Mouse (Mus musculus) heart, embryonic 11.5 days (tissue): ENCODE data around the gene Atad3a. TPM values are rescaled to one million over a fixed set of nuclear protein-coding genes. Genes with fewer than 3 reads are reported as not detected.
"Not testable (repeated sequence)": the region's sequence is repeated elsewhere in the genome, so short reads cannot be mapped to it uniquely, and the experiment has no call there.

Source experiments
- ATAC-seq: fragments of 200-750 bp; cut with Nextera tagmentation; replicated peaks from 2 replicates; pipeline ENCODE4 v1.8.0; 2017; ENCODE audit warnings: moderate library complexity; ENCODE audit not compliant: insufficient number of reproducible peaks, low FRiP score, low TSS enrichment
- H3K27ac ChIP-seq: fragments of 300-500 bp; sonication (generic); 2 replicates; pipeline ENCODE4 v1.5.1; 2014; ENCODE audit warnings: mild to moderate bottlenecking, low read depth, low read length
- H3K27me3 ChIP-seq: fragments of 300-500 bp; sonication (generic); 2 replicates; pipeline ENCODE4 v1.6.1; 2014; ENCODE audit warnings: mild to moderate bottlenecking, low read length, mixed read lengths; ENCODE audit not compliant: control insufficient read depth, insufficient read depth
- H3K36me3 ChIP-seq: fragments of 300-500 bp; sonication (generic); 2 replicates; pipeline ENCODE4 v1.6.1; 2014; ENCODE audit warnings: mild to moderate bottlenecking, low read length, moderate library complexity, mixed read lengths; ENCODE audit not compliant: control insufficient read depth, insufficient read depth
- H3K4me1 ChIP-seq: fragments of 300-500 bp; sonication (generic); 2 replicates; pipeline ENCODE4 v1.6.1; 2014; ENCODE audit warnings: low read length; ENCODE audit not compliant: control insufficient read depth, insufficient read depth
- H3K4me2 ChIP-seq: fragments of 300-500 bp; sonication (generic); 2 replicates; pipeline ENCODE4 v1.6.1; 2014; ENCODE audit warnings: mild to moderate bottlenecking, moderate library complexity
- H3K4me3 ChIP-seq: fragments of 300-500 bp; sonication (generic); 2 replicates; pipeline ENCODE4 v1.5.1; 2014; ENCODE audit warnings: low read depth, low read length
- H3K9ac ChIP-seq: fragments of 300-500 bp; sonication (generic); 2 replicates; pipeline ENCODE4 v1.6.1; 2014; ENCODE audit warnings: mild to moderate bottlenecking, low read depth, low read length, moderate library complexity
- H3K9me3 ChIP-seq: fragments of 300-500 bp; sonication (generic); replicated peaks from 2 replicates; pipeline ENCODE4 v1.6.1; 2016; ENCODE audit warnings: low read length; ENCODE audit not compliant: control insufficient read depth
- WGBS: fragments of 180-500 bp; shearing (Covaris S2); extraction: QIAGEN DNeasy Blood & Tissue Kit; methylation state at CpG from one replicate; pipeline ENCODE4 v1.1.7; 2014; ENCODE audit not compliant: insufficient replicate concordance; 5-methylcytosine and 5-hydroxymethylcytosine counted together
- polyA plus RNA-seq: library from polyadenylated mRNA; unstranded; fragments of >200 nt; fragmentation: Nextera tagmentation; extraction: Ambion mirVana; gene quantifications from 2 replicates; pipeline ENCODE4 v1.2.1, GENCODE M21; 2014

Atad3a gene
- polyA plus RNA-seq, 1 experiment from 2014 or later: 84.2 TPM

DNA sequence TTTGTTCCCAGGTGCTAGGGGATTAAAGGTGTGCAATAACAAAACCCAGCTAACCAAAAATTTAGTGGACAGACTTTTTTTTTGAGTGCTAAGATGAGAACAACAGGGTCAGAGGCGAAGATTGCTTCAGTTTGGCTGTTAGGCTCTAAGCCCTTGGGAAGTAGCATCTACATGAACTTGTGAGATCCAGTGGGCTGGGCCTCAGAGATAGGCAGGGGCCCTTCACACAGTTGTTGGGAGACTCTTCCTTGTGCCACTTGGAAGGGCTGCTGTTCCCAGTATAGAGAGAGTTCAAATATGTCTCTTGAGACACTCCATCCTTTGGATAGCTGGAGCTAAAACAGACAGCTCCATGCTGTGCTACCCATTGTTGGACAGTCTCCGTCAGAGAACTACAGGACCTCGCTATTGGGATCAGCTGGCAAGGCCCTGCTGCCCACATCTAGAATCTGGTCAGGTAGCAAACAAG, 29.2 kb upstream of the Atad3a start, which contains the start of gene Ankrd65:
Ankrd65 (plus strand) TSS at position 419 of the 469 bp plus-strand sequence.
- Histone ChIP-seq H3K4me1 (peaks cover 8% of the 10 kb centered on the region; the same call in 1 of the 2 replicates), H3K36me3 (no peaks in the 10 kb centered on the region), H3K4me2 (no peak within 1 kb of the TSS), H3K4me3 (no peak within 1 kb of the TSS), H3K9ac (no peak within 1 kb of the TSS), H3K27ac (no peak within 1 kb of the TSS), H3K9me3 (no peaks in the 10 kb centered on the region), H3K27me3 (no peaks in the 10 kb centered on the region)
- 78% methylated on average over 3 of the region's 3 CpGs for WGBS
- no peak for ATAC-seq

DNA sequence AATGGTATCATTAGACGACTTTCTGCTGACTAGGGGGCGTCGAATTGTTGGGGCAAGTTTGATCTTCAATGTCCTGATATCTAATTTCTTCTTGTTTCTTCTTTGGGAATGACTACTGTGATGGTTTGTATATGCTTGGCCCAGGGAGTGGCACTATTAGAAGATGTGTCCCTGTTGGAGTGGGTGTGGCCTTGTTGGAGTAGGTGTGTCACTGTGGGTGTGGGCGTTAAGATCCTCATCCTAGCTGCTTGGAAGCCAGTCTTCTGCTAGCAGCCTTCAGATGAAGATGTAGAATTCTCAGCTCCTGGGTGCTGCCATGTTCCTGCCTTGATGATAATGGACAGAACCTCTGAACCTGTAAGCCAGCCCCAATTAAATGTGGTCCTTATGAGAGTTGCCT, 27.9 kb upstream of the Atad3a start:
- not testable (repeated sequence) for H3K9ac ChIP-seq, H3K27ac ChIP-seq, H3K9me3 ChIP-seq, H3K4me2 ChIP-seq, H3K4me3 ChIP-seq, ATAC-seq, H3K27me3 ChIP-seq, H3K4me1 ChIP-seq, H3K36me3 ChIP-seq
- WGBS: 70% methylated on average over 4 of the region's 4 CpGs

DNA sequence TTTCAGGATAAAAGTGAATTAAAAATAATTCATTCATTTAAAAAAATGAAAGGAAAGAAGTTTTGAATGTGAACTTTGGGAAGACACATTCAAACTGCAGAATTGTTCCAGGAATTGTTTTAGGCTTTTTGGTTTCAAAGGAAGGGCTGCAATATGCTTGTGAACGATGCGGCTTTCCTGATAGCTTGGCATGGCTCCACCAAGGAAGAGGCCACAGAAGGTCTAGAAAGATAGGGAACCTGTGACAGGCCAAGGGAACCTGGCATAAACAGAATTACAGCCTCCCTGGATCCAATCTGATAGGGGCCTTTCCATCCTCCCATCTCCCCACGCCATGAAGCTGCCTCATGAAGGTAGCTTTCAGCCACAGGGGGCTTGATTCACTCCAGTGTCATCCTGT, 27.4 kb upstream of the Atad3a start:
- Histone ChIP-seq H3K27me3 (no peaks in the 10 kb centered on the region), H3K27ac (no peak overlapping the region), H3K9me3 (no peaks in the 10 kb centered on the region), H3K4me1 (peaks cover 10% of the 10 kb centered on the region; the same call in 1 of the 2 replicates), H3K4me3 (no peak overlapping the region), H3K4me2 (no peak overlapping the region), H3K9ac (no peak overlapping the region), H3K36me3 (no peaks in the 10 kb centered on the region)
- 61% methylated on average over 3 of the region's 3 CpGs for whole genome bisulfite sequencing
- ATAC-seq: no peak

DNA sequence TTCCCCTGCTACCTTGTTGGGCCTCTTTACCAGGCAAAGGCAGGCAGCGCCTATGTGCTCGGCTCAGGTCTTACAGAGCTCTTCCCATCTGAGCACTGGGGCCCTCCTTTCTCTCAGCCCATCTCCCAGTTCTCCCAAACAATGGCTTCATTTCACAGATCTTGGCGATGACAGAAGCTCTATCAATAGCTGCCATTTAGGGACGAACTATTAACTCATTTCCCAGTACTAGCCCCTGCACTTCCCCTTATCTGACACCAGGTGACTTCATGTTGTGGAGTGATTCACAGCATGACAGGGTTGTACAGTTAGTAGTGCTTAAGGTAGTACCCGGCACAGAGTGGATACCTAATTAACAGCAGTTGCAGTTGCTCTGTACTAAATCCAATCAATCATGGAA, 24.9 kb upstream of the Atad3a start, which contains the start of gene Tmem88b:
Tmem88b (minus strand) TSS at position 56 of the 400 bp plus-strand sequence.
- H3K9ac ChIP-seq: peak within 1 kb of the TSS; percentile 58
- H3K9me3 ChIP-seq: no peaks in the 10 kb centered on the region
- no peaks in the 10 kb centered on the region for H3K36me3 ChIP-seq
- peak within 1 kb of the TSS; percentile 57 for H3K4me3 ChIP-seq
- peaks cover 15% of the 10 kb centered on the region for H3K4me1 ChIP-seq
- H3K4me2 ChIP-seq: peak within 1 kb of the TSS; percentile 84
- WGBS: 36% methylated on average over 5 of the region's 5 CpGs
- ATAC-seq: no peak
- peak within 1 kb of the TSS; percentile 70 for H3K27ac ChIP-seq
- H3K27me3 ChIP-seq: no peaks in the 10 kb centered on the region

DNA sequence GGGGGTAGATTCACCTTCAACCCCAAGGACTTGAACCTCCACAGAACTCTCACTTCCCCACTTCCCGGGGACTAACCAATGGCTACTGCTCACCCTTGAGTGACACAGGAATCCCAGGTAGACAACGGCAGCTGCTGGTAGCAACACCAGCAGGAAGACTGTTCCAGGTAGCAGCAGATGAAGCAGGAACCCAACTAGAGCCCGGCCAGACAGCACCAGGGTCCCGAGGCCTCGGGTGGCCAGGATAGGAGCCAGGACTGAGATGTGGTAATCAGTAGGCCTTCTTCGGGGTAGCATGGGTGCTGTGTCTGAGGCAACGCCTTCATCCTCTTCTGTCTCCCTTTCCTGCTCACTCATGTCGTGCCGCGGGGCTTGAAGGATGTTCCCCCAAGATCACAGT, 24.4 kb upstream of the Atad3a start:
- Histone ChIP-seq H3K27ac (peak overlapping the region; percentile 70), H3K4me2 (peak overlapping the region; percentile 41), H3K9me3 (no peaks in the 10 kb centered on the region), H3K36me3 (no peaks in the 10 kb centered on the region), H3K4me3 (peak overlapping the region; percentile 57), H3K27me3 (no peaks in the 10 kb centered on the region), H3K9ac (peak overlapping the region; percentile 58), H3K4me1 (peaks cover 17% of the 10 kb centered on the region)
- ATAC-seq: no peak
- WGBS: 62% methylated on average over 10 of the region's 10 CpGs

DNA sequence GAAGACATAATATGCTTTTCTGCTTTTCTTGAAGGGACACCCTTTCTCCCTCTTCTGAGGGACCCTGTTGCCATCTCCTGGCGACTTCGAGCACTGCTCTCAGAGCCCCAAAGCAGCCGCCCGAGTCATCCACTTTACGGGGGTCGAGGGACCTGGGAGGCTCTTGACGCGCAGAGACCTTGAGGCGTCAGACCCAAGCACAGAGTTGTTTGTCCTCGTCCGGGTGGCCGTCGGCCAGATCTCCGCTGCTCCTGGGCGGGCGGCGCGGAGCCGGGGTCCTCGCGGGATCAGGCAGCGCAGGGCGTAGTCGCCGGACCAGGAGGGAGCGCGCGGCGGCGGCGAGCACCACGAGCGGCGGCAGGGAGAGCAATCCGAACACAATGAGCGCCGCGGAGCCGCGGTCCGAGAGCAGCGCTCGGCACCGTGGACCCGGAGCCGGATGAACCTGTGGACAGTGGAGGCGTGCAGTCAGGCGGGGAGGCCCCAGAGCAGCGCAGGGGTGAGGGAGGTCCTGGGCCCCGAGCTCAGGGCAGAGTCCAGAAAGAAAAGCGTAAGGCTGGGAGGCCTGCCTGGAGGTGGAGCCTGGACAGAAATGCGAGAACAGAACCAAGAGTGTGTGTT, 23.3 kb upstream of the Atad3a start:
- H3K4me2 ChIP-seq: peak overlapping the region; percentile 84
- H3K9ac ChIP-seq: peak overlapping the region; percentile 78
- no peaks in the 10 kb centered on the region for H3K36me3 ChIP-seq
- H3K4me1 ChIP-seq: peaks cover 20% of the 10 kb centered on the region
- H3K27me3 ChIP-seq: no peaks in the 10 kb centered on the region
- ATAC-seq: peak; percentile 72
- peak overlapping the region; percentile 57 for H3K4me3 ChIP-seq
- under 1% methylated on average over 52 of the region's 52 CpGs for WGBS
- peak overlapping the region; percentile 76 for H3K27ac ChIP-seq
- no peaks in the 10 kb centered on the region for H3K9me3 ChIP-seq

DNA sequence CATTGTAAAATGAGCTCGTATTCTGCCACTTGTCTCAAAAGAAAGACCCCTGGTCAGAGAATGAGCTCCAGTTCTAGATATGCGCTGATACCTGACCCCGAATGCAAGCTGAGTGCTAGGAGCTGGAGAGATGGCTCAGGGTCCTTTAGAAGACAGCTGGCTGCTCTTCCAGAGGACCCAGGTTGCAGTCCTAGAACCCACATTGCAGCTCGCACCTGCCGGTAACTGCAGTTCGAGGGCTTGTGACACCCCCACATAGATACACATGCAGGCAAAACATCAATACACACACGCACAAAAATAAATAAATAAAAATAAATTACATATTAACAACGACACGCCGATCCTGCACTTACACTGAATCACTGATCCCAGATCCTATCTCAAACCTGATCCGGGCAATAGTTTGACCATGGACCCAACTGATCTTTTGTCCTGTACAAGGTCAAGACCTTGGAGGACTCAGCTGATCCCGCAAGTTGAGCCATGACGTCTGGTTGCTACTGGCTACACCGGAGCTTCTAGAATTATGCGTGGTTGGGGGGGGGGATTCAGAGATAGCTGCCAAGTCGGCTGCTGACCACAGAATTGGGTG, 22.7 kb upstream of the Atad3a start:
- H3K9ac ChIP-seq: peak overlapping the region; percentile 78

DNA sequence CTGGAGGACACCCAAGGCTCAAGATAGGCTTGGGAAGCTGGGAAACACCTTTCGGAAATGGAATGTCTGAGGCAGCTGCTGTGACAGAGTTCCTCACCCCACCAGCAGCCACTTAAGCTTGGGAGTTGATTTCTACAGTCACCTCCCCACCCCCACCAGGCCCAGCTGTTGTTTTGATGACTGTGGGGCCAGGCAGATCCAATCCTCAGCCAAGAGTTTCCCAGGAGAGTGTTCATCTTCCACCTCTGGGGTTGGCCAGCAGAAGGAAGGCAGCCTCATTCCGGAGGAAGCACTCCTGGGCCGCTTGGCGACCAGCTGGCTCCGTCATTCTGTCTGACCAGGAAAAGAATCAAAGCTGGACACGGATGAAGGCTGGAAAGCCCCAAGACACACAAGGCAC, 20.0 kb upstream of the Atad3a start:
- 28% methylated on average over 6 of the region's 6 CpGs for WGBS
- no peak overlapping the region for H3K4me2 ChIP-seq
- H3K9ac ChIP-seq: peak overlapping the region; percentile 29; the same call in 1 of the 2 replicates
- no peaks in the 10 kb centered on the region for H3K9me3 ChIP-seq
- no peaks in the 10 kb centered on the region for H3K27me3 ChIP-seq
- H3K36me3 ChIP-seq: no peaks in the 10 kb centered on the region
- no peak overlapping the region for H3K4me3 ChIP-seq
- H3K27ac ChIP-seq: peak overlapping the region; percentile 23; the same call in 1 of the 2 replicates
- H3K4me1 ChIP-seq: peaks cover 33% of the 10 kb centered on the region
- no peak for ATAC-seq

More for the DNA sequence above, 22.7 kb upstream of the Atad3a start:
- Histone ChIP-seq H3K27me3 (no peaks in the 10 kb centered on the region), H3K4me3 (peak overlapping the region; percentile 57), H3K36me3 (no peaks in the 10 kb centered on the region), H3K4me1 (peaks cover 20% of the 10 kb centered on the region), H3K4me2 (peak overlapping the region; percentile 84), H3K9me3 (no peaks in the 10 kb centered on the region), H3K27ac (peak overlapping the region; percentile 76)
- 39% methylated on average over 16 of the region's 16 CpGs for WGBS
- peak; percentile 20; the same call in 1 of the 2 replicates for ATAC-seq
